Mouse (Mus musculus) small intestine, adult 2 months (tissue): ENCODE data around the gene Iqcf6.

Source experiments
- CTCF ChIP-seq: fragments of 200-500 bp; IDR thresholded peaks from 2 replicates; pipeline ENCODE4 v1.5.1; 2012; ENCODE audit warnings: low read depth, mild to moderate bottlenecking, control low read depth, inconsistent platforms, low read length, moderate library complexity, mixed read lengths; ENCODE audit not compliant: insufficient replicate concordance, insufficient read length; ENCODE audit errors: extremely low read depth
- POLR2A ChIP-seq: fragments of 200-500 bp; IDR thresholded peaks from 2 replicates; pipeline ENCODE4 v1.6.1; 2012; ENCODE audit warnings: low read depth, mild to moderate bottlenecking, control low read depth, inconsistent platforms, low read length, moderate library complexity

- no peak for TF ChIP-seq CTCF
- no peak for TF ChIP-seq POLR2A
These were observed 31.2 kb downstream of the Iqcf6 start for GRCm38 (mm10) chr9:106657592-106657991.
